Mouse (Mus musculus) forebrain, postnatal 0 days (tissue): ENCODE measurements around the gene Adm. TPM values are rescaled to one million over a fixed set of nuclear protein-coding genes. Genes with fewer than 3 reads are reported as not detected.

Experiments used
- ATAC-seq: fragments of 200-750 bp; cut with Nextera tagmentation; 2 replicates; pipeline ENCODE4 v1.8.0; 2017; ENCODE audit warnings: mild to moderate bottlenecking, moderate library complexity
- DNase-seq: peaks from one replicate; pipeline ENCODE4 v3.0.0-alpha.2; 2015
- H3K27ac ChIP-seq: fragments of 300-500 bp; sonication (generic); 2 replicates; pipeline ENCODE4 v1.5.1; 2014; ENCODE audit warnings: low read depth, mild to moderate bottlenecking, antibody characterized with exemption, low read length, moderate library complexity, mixed read lengths
- H3K27me3 ChIP-seq: fragments of 300-500 bp; sonication (generic); 2 replicates; pipeline ENCODE4 v1.6.1; 2014; ENCODE audit warnings: mild to moderate bottlenecking, low read length, mixed read lengths; ENCODE audit not compliant: insufficient read depth
- H3K36me3 ChIP-seq: fragments of 300-500 bp; sonication (generic); 2 replicates; pipeline ENCODE4 v1.6.1; 2014; ENCODE audit warnings: mild to moderate bottlenecking, moderate library complexity; ENCODE audit not compliant: insufficient read depth
- H3K4me1 ChIP-seq: fragments of 300-500 bp; sonication (generic); 2 replicates; pipeline ENCODE4 v1.6.1; 2014; ENCODE audit warnings: antibody characterized with exemption; ENCODE audit not compliant: insufficient read depth
- H3K4me2 ChIP-seq: fragments of 300-500 bp; sonication (generic); 2 replicates; pipeline ENCODE4 v1.6.1; 2014; ENCODE audit warnings: low read depth, mild to moderate bottlenecking, moderate library complexity
- H3K4me3 ChIP-seq: fragments of 300-500 bp; sonication (generic); 2 replicates; pipeline ENCODE4 v1.5.1; 2014; ENCODE audit warnings: low read depth, low read length, mixed read lengths
- H3K9ac ChIP-seq: fragments of 300-500 bp; sonication (generic); 2 replicates; pipeline ENCODE4 v1.6.1; 2014; ENCODE audit warnings: mild to moderate bottlenecking
- H3K9me3 ChIP-seq: fragments of 300-500 bp; sonication (generic); 2 replicates; pipeline ENCODE4 v1.6.1; 2016; ENCODE audit warnings: low read length
- CTCF ChIP-seq: sonication (generic); IDR thresholded peaks from 2 replicates; pipeline ENCODE4 v1.5.1; 2016; ENCODE audit warnings: antibody characterized with exemption, control low read depth, low read depth
- WGBS: fragments of 180-500 bp; shearing (Covaris S2); extraction: QIAGEN DNeasy Blood & Tissue Kit; methylation state at CpG from one replicate; pipeline ENCODE4 v1.1.7; 2014; 5-methylcytosine and 5-hydroxymethylcytosine counted together
- polyA plus RNA-seq: library from polyadenylated mRNA; unstranded; fragments of >200 nt; fragmentation: Nextera tagmentation; extraction: Ambion mirVana; gene quantifications from 2 replicates; pipeline ENCODE4 v1.2.1, GENCODE M21; 2015
- total RNA-seq: library from RNA; depleted of rRNA; stranded (reverse); fragments of >200 nt; gene quantifications from 2 replicates; pipeline ENCODE4 v1.2.3, GENCODE M21; 2014

Gene Adm
- total and polyA plus RNA-seq, 2 experiments from 2014 or later: 2.0 to 2.1 TPM

DNA sequence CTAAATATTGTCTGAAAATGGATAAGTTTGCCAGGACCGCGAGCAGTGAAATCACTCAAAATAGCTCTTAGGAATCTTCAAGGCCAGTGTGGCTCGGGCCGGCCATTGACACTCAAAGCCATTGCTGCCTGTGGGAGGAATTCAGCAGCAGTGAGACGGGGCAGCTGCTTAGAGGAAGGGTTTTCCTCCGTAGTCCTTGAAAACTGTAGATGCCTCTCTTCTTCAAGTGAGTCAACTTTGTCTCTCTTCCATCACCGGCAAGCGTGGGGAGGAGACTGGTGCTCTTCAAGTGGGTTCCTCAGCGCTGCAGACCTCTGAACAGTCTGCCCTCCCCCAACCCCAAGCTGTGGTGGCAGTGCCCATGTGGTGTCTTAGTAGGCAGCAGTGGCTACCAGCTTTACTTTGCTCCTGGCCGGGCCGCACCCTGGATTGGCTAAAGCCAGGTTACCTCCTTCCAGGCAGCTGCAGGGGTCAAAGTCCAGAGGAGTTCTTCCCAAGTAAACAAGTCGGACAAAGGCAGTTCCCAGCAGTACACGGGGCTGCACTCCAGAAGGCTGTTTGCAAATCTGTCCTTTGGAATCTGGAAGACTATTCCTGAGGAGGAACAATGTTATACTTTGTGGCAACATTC, 21.1 kb downstream of the Adm start:
- ATAC-seq: no peak

DNA sequence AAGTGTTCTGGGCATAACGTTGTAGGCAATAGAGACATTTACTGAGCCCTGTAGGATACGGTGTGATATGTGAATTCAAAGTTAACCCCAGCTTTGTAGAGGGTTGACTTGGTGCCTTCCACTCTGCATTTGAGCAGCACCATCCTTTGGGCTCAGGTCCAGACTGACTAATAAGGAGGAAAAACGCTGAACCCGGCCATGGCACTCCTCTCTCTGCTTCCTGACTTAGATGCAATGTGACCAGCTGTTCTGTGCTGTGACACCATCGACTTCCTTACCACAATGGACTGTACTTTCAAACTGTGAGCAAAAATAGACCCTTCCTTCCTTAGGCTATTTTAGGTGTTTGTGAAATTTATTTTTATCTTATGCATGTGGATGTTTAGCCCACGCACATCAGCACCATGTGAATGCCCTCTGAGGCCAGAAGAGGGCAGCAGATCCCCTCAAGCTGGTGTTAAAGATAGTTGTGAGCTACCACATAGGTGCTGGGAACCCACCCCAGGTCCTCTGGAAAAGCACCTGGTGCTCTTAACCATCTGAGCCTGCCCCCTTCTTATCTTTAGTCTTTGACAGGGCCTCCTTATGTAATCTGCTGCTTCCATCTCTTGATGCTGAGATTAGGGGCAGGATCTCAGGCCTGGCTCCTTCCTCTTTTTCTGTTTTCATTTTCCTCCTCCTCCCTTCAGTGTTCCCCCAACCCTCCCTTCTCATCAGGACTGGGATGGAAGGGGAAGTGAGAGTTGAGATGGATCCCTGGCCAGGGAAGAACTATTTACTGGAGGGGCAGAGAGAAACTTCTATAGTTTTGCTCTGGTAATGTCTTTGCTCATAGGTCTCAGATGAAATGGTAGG, 21.9 kb downstream of the Adm start:
- DNase-seq (no peak), ATAC-seq (no peak)
- no peak for TF ChIP-seq CTCF
- no peak overlapping the region for H3K9ac ChIP-seq
- no peak overlapping the region for H3K27ac ChIP-seq
- H3K36me3 ChIP-seq: no peaks in the 10 kb centered on the region
- H3K4me2 ChIP-seq: no peak overlapping the region
- no peaks in the 10 kb centered on the region for H3K9me3 ChIP-seq
- no peaks in the 10 kb centered on the region for H3K27me3 ChIP-seq
- H3K4me1 ChIP-seq: no peaks in the 10 kb centered on the region
- 83% methylated on average over 6 of the region's 6 CpGs for WGBS
- no peak overlapping the region for H3K4me3 ChIP-seq

More for the DNA sequence above, 21.1 kb downstream of the Adm start:
- H3K36me3 ChIP-seq: no peaks in the 10 kb centered on the region
- no peak overlapping the region for H3K4me3 ChIP-seq
- no peak for TF ChIP-seq CTCF
- no peaks in the 10 kb centered on the region for H3K4me1 ChIP-seq
- no peak overlapping the region for H3K4me2 ChIP-seq
- no peaks in the 10 kb centered on the region for H3K9me3 ChIP-seq
- no peak for DNase-seq
- no peak overlapping the region for H3K9ac ChIP-seq
- no peaks in the 10 kb centered on the region for H3K27me3 ChIP-seq
- H3K27ac ChIP-seq: no peak overlapping the region
- 85% methylated on average over 13 of the region's 13 CpGs for WGBS

DNA sequence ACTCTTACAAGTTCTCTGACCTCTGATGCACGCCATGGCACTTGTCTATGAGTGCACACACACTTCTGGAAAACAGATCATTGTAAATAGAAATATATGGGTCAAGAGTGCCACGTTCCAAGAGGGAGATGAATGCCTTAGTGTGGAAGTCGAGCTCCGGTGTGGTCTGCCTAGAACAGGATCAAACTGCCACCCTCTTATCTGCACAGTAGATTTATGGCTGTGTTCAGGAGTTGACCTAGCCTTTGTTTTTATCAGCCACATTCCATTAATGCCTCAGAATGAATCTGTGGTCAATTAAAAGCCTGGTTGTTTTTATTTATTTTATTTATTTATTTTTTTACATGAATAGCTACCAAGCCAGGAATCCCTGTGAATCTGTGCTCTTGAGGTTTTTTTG, 23.0 kb downstream of the Adm start:
- DNase-seq: no peak
- Histone ChIP-seq H3K4me3 (no peak overlapping the region), H3K9ac (no peak overlapping the region), H3K9me3 (no peaks in the 10 kb centered on the region), H3K27ac (no peak overlapping the region), H3K4me1 (no peaks in the 10 kb centered on the region), H3K27me3 (no peaks in the 10 kb centered on the region), H3K36me3 (no peaks in the 10 kb centered on the region), H3K4me2 (no peak overlapping the region)
- TF ChIP-seq CTCF: no peak
- no peak for ATAC-seq
- WGBS: 81% methylated on average over 4 of the region's 4 CpGs

- ATAC-seq (no peak), DNase-seq (no peak)
- 74% methylated on average over 6 of the region's 6 CpGs for WGBS
- H3K4me3 ChIP-seq: no peak overlapping the region
- no peaks in the 10 kb centered on the region for H3K36me3 ChIP-seq
- H3K9me3 ChIP-seq: no peaks in the 10 kb centered on the region
- no peak overlapping the region for H3K27ac ChIP-seq
- H3K4me1 ChIP-seq: no peaks in the 10 kb centered on the region
- no peak overlapping the region for H3K4me2 ChIP-seq
- no peak for TF ChIP-seq CTCF
- no peaks in the 10 kb centered on the region for H3K27me3 ChIP-seq
- no peak overlapping the region for H3K9ac ChIP-seq
Observed at GRCm38 (mm10) chr7:110651091-110651490, 23.6 kb downstream of the Adm start.

DNA sequence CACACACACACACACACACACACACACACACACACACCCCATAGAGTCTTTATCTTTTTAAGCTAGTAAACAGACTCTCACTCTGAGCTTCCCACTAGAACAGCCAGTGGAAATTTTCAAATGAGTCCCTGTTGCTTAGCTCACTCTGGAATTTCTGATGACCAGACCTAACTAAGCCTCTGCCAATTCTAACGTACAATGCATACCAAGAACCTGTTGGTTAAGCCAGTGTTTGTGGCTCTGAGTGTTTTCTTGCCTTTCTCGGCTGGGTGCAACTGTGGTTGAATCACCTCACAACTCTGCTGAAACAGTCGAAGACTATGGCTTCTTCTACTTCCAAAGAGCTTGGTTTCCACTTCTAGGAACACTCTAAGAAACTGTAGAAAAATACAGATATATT, 27.8 kb downstream of the Adm start:
- no peak overlapping the region for H3K27ac ChIP-seq
- H3K4me1 ChIP-seq: no peaks in the 10 kb centered on the region
- WGBS: 65% methylated on average over 3 of the region's 3 CpGs
- no peak overlapping the region for H3K4me3 ChIP-seq
- DNase-seq: no peak
- no peaks in the 10 kb centered on the region for H3K9me3 ChIP-seq
- H3K4me2 ChIP-seq: no peak overlapping the region
- no peak for ATAC-seq
- no peak for TF ChIP-seq CTCF
- H3K36me3 ChIP-seq: no peaks in the 10 kb centered on the region
- no peak overlapping the region for H3K9ac ChIP-seq
- no peaks in the 10 kb centered on the region for H3K27me3 ChIP-seq

- no peak overlapping the region for H3K9ac ChIP-seq
- H3K27ac ChIP-seq: no peak overlapping the region
- no peaks in the 10 kb centered on the region for H3K27me3 ChIP-seq
- H3K9me3 ChIP-seq: no peaks in the 10 kb centered on the region
- H3K4me3 ChIP-seq: no peak overlapping the region
- no peak for TF ChIP-seq CTCF
- no peaks in the 10 kb centered on the region for H3K4me1 ChIP-seq
- no peak overlapping the region for H3K4me2 ChIP-seq
- WGBS: 61% methylated on average over 6 of the region's 6 CpGs
- ATAC-seq: no peak
- H3K36me3 ChIP-seq: no peaks in the 10 kb centered on the region
- no peak for DNase-seq
Observed at GRCm38 (mm10) chr7:110655966-110656365, 28.5 kb downstream of the Adm start.

DNA sequence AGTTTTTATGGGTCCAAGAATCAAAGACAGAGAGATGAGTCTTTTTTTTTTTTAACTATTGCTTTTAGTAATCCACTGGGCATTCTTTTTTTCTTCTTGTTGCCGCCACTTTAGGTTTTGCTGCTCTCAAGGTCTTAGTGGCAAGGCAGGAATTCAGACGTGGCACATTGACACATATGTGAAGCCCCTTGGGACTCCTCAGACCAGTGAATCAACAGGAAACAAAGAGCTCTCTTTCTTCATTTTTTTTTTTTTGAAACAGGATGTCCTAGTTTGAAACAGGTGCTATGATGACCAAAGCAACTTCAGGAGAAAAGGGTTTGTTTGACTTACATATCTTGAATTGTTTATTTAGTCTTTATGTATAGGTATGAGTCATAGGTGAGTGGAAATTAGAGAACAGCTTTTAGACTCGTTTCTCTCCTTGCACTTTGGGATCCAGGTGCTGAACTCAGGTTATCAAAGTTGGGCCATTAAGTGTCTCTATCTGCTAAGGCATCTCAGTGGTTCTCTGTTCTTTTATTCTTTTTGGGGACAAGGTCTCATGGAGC, 31.0 kb downstream of the Adm start:
- H3K4me1 ChIP-seq: no peaks in the 10 kb centered on the region
- WGBS: 66% methylated on average over 3 of the region's 3 CpGs
- no peaks in the 10 kb centered on the region for H3K36me3 ChIP-seq

More for the DNA sequence above, 31.0 kb downstream of the Adm start:
- Histone ChIP-seq H3K4me3 (no peak overlapping the region), H3K9ac (no peak overlapping the region), H3K4me2 (no peak overlapping the region), H3K27ac (no peak overlapping the region), H3K27me3 (no peaks in the 10 kb centered on the region), H3K9me3 (no peaks in the 10 kb centered on the region)
- DNase-seq (no peak), ATAC-seq (no peak)
- no peak for TF ChIP-seq CTCF
